Mouse (Mus musculus) megakaryocyte, embryonic 14.5 days (primary cell): Measurements from ENCODE around the gene Cfap299.

ENCODE experiments used
- FLI1 ChIP-seq: IDR thresholded peaks from 2 replicates; pipeline ENCODE4 v1.6.1; 2012; ENCODE audit warnings: low read length, inconsistent platforms, mixed read lengths
- GATA1 ChIP-seq: IDR thresholded peaks from 3 replicates; pipeline ENCODE4 v1.6.1; 2012; ENCODE audit warnings: mixed read lengths, low read length, inconsistent platforms, borderline replicate concordance

GRCm38 (mm10) chr5:98732157-98733009 lies 403.3 kb downstream of the Cfap299 start:
- no peak for TF ChIP-seq GATA1
- no peak for TF ChIP-seq FLI1
